Mouse (Mus musculus) leukemia stem cell, adult 10-12 weeks (primary cell): ENCODE results near the gene Pde9a. TPM values are rescaled to one million over a fixed set of nuclear protein-coding genes. Genes with fewer than 3 reads are reported as not detected.

Experiments
- polyA plus RNA-seq: library from polyadenylated mRNA; stranded (reverse); fragments of >175 nt; gene quantifications from 2 replicates; pipeline ENCODE4 v1.2.3, GENCODE M21; 2012; ENCODE audit warnings: low replicate concordance

The Pde9a gene
- not detected in 2 replicates for polyA plus RNA-seq

GRCm38 (mm10) chr17:31385671-31386665, at the start of gene Pde9a:
Gene Pde9a (plus strand): TSS chr17:31386210.

GRCm38 (mm10) chr17:31519946-31520838, 134.2 kb downstream of the Pde9a start, which contains the start of the genes Wdr4 and Ndufv3:
Gene Wdr4 (minus strand): TSS chr17:31519980.
Gene Ndufv3 (plus strand): TSS chr17:31520115.

Other genes with a start within 250 kb of the Pde9a start
- not detected in 2 replicates for gene Tff2, start 241.9 kb upstream of the Pde9a start, polyA plus RNA-seq
- gene Tff1, start 220.9 kb upstream of the Pde9a start, polyA plus RNA-seq, result not detected in 2 replicates
- not detected in 2 replicates for gene Tmprss3, start 187.2 kb upstream of the Pde9a start, polyA plus RNA-seq
- 19.0 and 36.9 TPM in 2 replicates for gene Ubash3a, start 178.3 kb upstream of the Pde9a start, polyA plus RNA-seq
- gene Rsph1, start 108.8 kb upstream of the Pde9a start, polyA plus RNA-seq, result 0.55 TPM in 2 replicates
- gene Slc37a1, start 99.4 kb upstream of the Pde9a start, polyA plus RNA-seq, result 5.9 and 7.2 TPM in 2 replicates
- 27.1 and 82.2 TPM in 2 replicates for gene Wdr4, start 133.8 kb downstream of the Pde9a start, polyA plus RNA-seq
- gene Ndufv3, start 133.9 kb downstream of the Pde9a start, polyA plus RNA-seq, result 20.7 and 33.2 TPM in 2 replicates
- 4.9 and 6.1 TPM in 2 replicates for gene Pknox1, start 178.5 kb downstream of the Pde9a start, polyA plus RNA-seq